ENCODE assay signal across 16 mouse cellular contexts in the genomic region with DNA sequence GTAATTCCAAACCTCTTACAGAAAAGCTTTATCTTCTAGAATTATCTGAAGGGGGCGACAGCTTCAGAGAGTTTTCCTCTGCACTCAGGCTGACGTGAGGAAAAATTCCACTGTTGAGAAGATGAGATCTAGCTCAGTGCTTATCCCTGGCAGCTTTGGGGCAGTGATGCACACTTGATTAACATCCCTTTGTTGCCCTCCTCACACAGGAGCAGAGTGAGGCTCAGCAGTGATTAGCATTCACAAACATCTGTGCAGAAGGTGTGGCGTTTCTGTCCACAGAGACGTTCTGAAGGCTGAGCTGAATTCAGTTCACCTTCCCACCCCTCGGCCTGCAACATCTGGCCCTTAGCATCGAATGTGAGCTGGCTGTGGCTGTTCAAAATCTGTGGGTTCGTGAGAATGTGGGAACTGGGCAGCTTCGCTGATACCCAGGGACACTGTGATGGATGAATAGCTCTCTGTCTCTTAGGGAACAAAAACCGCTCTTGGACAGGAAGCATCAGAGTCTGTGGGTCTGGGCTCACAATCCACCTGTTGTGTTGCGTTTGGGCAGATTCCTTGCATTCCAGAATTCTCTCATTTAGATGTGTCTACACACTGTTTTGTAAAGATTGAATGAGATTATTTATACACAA.
DNase-seq lines count a peak whose midpoint lies in the region; ATAC-seq and TF ChIP-seq lines count a peak whose summit lies in the region.
"Had no signal": no experiment of that assay in that cellular context is flagged by ENCODE, and none has a peak within 500 bp of the region (broad histone marks: within the 10 kb centered on the region; RNA-seq: fewer than 3 reads in every experiment).

No protein-coding gene starts in this region.

- H3K9ac ChIP-seq in forebrain, postnatal 0 days = no peak overlapping the region
- no peak overlapping the region for H3K9ac ChIP-seq in forebrain, embryonic 15.5 days (replicated peaks)
- no peak overlapping the region for H3K9ac ChIP-seq in hindbrain, embryonic 14.5 days
- H3K9ac ChIP-seq in midbrain, embryonic 13.5 days (replicated peaks) = no peak overlapping the region
- H3K9ac ChIP-seq: liver, embryonic 12.5 days; lung, embryonic 14.5 days had no signal

- H3K4me2 ChIP-seq in forebrain, postnatal 0 days (ENCODE audit: low read depth) = no peak overlapping the region
- H3K4me2 ChIP-seq in forebrain, embryonic 15.5 days (replicated peaks) = no peak overlapping the region
- no peak overlapping the region for H3K4me2 ChIP-seq in hindbrain, embryonic 14.5 days (replicated peaks)
- no peak overlapping the region for H3K4me2 ChIP-seq in midbrain, embryonic 13.5 days (replicated peaks)
- H3K4me2 ChIP-seq: liver, embryonic 12.5 days; lung, embryonic 14.5 days had no signal

- no peak overlapping the region for H3K4me3 ChIP-seq in forebrain, postnatal 0 days (ENCODE audit: low read depth, low read length)
- H3K4me3 ChIP-seq in forebrain, embryonic 15.5 days = no peak overlapping the region
- no peak overlapping the region for H3K4me3 ChIP-seq in hindbrain, embryonic 14.5 days (replicated peaks; ENCODE audit: low read length)
- H3K4me3 ChIP-seq in midbrain, embryonic 13.5 days (replicated peaks) = no peak overlapping the region
- H3K4me3 ChIP-seq: liver, embryonic 12.5 days had no signal

- H3K4me1 ChIP-seq in forebrain, postnatal 0 days (ENCODE audit: insufficient read depth) = peaks cover 8% of the 10 kb centered on the region
- peaks cover 14% of the 10 kb centered on the region for H3K4me1 ChIP-seq in forebrain, embryonic 15.5 days
- H3K4me1 ChIP-seq in hindbrain, embryonic 14.5 days (replicated peaks; ENCODE audit: control insufficient read depth, insufficient read depth, low read length) = peaks cover 23% of the 10 kb centered on the region
- peaks cover 42% of the 10 kb centered on the region for H3K4me1 ChIP-seq in midbrain, embryonic 13.5 days (replicated peaks)
- H3K4me1 ChIP-seq: liver, embryonic 12.5 days had no signal

- H3K27me3 ChIP-seq in forebrain, postnatal 0 days (ENCODE audit: insufficient read depth, low read length) = no peaks in the 10 kb centered on the region
- no peaks in the 10 kb centered on the region for H3K27me3 ChIP-seq in forebrain, embryonic 15.5 days
- no peaks in the 10 kb centered on the region for H3K27me3 ChIP-seq in hindbrain, embryonic 14.5 days (ENCODE audit: control insufficient read depth, insufficient read depth, low read length)
- 0 out of 2 replicates have a peak, but pooled peaks cover 5% of the 10 kb centered on the region for H3K27me3 ChIP-seq in midbrain, embryonic 13.5 days

- ATAC-seq in forebrain, postnatal 0 days = peak; percentile 43
- no peak for ATAC-seq in forebrain, embryonic 15.5 days (replicated peaks)
- 0 out of 2 replicates have a peak, but pooled peaks have one; percentile 41 for ATAC-seq in hindbrain, embryonic 14.5 days (ENCODE audit: low FRiP score)
- ATAC-seq in midbrain, embryonic 13.5 days = peak; percentile 44; the same call in 1 of the 2 replicates
- ATAC-seq: forebrain, embryonic 14.5 days; liver, embryonic 12.5 days had no signal

- no peak overlapping the region for H3K27ac ChIP-seq in forebrain, postnatal 0 days (ENCODE audit: low read depth, low read length)
- no peak overlapping the region for H3K27ac ChIP-seq in forebrain, embryonic 15.5 days (replicated peaks)
- no peak overlapping the region for H3K27ac ChIP-seq in hindbrain, embryonic 14.5 days
- no peak overlapping the region for H3K27ac ChIP-seq in midbrain, embryonic 13.5 days
- H3K27ac ChIP-seq: liver, embryonic 12.5 days had no signal

- no peaks in the 10 kb centered on the region for H3K36me3 ChIP-seq in forebrain, postnatal 0 days (ENCODE audit: insufficient read depth)
- H3K36me3 ChIP-seq in forebrain, embryonic 15.5 days = no peaks in the 10 kb centered on the region
- H3K36me3 ChIP-seq in hindbrain, embryonic 14.5 days (replicated peaks; ENCODE audit: control insufficient read depth, insufficient read depth) = no peaks in the 10 kb centered on the region
- H3K36me3 ChIP-seq in midbrain, embryonic 13.5 days = no peaks in the 10 kb centered on the region
- H3K36me3 ChIP-seq: liver, embryonic 12.5 days had no signal

- WGBS in forebrain, postnatal 0 days = 16% methylated on average over 10 of the region's 10 CpGs
- 14% methylated on average over 10 of the region's 10 CpGs for WGBS in forebrain, embryonic 15.5 days
- 16% methylated on average over 10 of the region's 10 CpGs for WGBS in hindbrain, embryonic 14.5 days
- 18% methylated on average over 10 of the region's 10 CpGs for WGBS in midbrain, embryonic 13.5 days

- DNase-seq in forebrain, postnatal 0 days = no peak
- DNase-seq in ES-CJ7 (ENCODE audit: low read depth, low spot score) = peak; percentile 18
- no peak for DNase-seq in hindbrain, embryonic 14.5 days (ENCODE audit: low spot score)
- DNase-seq in left cerebral cortex, adult 18-20 months (ENCODE audit: low spot score in 2 of 2) = no peak
- no peak for DNase-seq in gastrocnemius, postnatal 25 days
- no peak for DNase-seq in heart, adult 18-20 months
- DNase-seq: cerebellum, postnatal 14 days; gastrocnemius, postnatal 10 days; layer of hippocampus, postnatal 36 days; lung, postnatal 4 days; thymus, postnatal 4 days had no signal

- no peaks in the 10 kb centered on the region for H3K9me3 ChIP-seq in forebrain, postnatal 0 days (ENCODE audit: low read length)
- H3K9me3 ChIP-seq in forebrain, embryonic 15.5 days = no peaks in the 10 kb centered on the region
- no peaks in the 10 kb centered on the region for H3K9me3 ChIP-seq in hindbrain, embryonic 14.5 days (ENCODE audit: control insufficient read depth, low read length)
- H3K9me3 ChIP-seq in midbrain, embryonic 13.5 days = no peaks in the 10 kb centered on the region
- H3K9me3 ChIP-seq: liver, embryonic 12.5 days had no signal

- TF ChIP-seq CTCF in forebrain, postnatal 0 days (IDR thresholded peaks at IDR 0.05; ENCODE audit: low read depth) = no peak
